Mouse (Mus musculus): ENCODE results near the gene Pnkd. TPM values are rescaled to one million over a fixed set of nuclear protein-coding genes. Genes with fewer than 3 reads are reported as not detected.

Pnkd gene
- polyA plus RNA-seq, 1 experiment from 2014 or later, result 125 TPM

DNA sequence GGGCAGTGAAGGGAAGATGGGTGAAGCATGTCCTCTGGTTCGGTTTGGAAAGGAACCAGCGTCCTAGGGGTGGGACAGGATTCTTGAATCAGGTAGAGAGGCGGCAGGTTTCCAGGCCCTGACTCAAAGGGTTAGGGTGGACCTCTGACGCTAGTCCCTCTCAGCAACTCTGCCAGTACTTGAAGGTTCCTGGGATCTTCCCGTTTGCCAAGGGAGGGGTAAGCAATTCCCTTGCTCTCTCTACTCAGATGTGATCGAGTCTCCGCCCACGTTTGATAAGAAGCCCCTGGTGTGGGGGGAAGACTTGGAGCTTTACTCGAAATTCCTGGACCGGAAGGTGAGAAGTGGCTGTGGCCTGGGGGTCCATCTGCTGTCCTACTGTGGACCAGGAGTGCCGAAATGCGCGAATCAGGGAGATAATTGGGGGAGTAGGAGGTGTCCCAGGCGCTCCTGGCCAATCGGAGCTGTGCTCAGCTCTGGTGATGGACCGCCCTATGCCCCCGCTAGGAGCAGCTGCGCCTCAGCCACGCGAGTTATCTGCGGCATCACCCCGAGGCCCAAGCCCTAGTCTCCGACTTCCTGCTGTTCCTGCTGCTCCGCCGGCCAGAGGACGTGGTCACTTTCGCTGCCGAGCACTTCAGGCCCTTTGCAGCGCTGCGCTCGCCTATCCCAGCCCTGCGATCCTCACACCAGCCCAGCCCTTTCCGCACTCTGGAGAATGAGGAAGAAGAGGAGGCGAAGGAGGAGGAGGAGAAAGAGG lies 83.3 kb downstream of the Pnkd start:
- Histone ChIP-seq H3K27ac (ENCODE audit: low read length) (no peak overlapping the region), H3K27me3 (ENCODE audit: control insufficient read depth, insufficient read depth, low read depth, low read length) (peaks cover 3% of the 10 kb centered on the region; the same call in 1 of the 2 replicates), H3K9ac (ENCODE audit: low read depth, low read length) (peak overlapping the region; percentile 50; the same call in 1 of the 2 replicates), H3K4me2 (ENCODE audit: low read length) (peak overlapping the region; percentile 60), H3K4me1 (ENCODE audit: control insufficient read depth, insufficient read depth, low read length) (no peaks in the 10 kb centered on the region), H3K36me3 (ENCODE audit: control insufficient read depth, insufficient read depth, low read length) (no peaks in the 10 kb centered on the region), H3K9me3 (replicated peaks; ENCODE audit: control insufficient read depth, low read length, poor library complexity, severe bottlenecking) (no peaks in the 10 kb centered on the region), H3K4me3 (ENCODE audit: low read depth, low read length) (peak overlapping the region; percentile 31)
- WGBS, result 21% methylated on average over 34 of the region's 34 CpGs
- peak; percentile 75 for ATAC-seq

DNA sequence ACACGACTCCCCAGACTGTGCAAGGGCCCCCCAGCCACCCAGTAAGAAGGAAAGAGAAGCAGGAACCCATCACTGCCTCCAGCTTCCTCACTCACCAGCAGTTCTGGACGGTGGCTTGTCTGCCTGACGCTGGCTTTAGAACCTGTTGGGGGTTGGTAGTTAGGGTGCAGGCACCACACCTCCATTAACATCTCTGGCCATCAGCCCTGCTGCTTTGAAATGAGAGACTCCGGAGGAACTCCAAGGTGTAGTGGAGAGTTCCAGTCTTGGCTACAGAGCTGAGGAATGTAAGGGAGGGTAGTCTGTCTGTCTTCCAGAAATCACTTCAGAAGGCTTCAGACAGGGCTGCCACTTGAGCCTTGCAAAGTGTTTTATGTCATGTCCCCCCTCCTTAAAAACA lies 85.3 kb downstream of the Pnkd start:
- Histone ChIP-seq H3K36me3 (ENCODE audit: control insufficient read depth, insufficient read depth, low read length) (no peaks in the 10 kb centered on the region), H3K4me2 (ENCODE audit: low read length) (no peak overlapping the region), H3K27me3 (ENCODE audit: control insufficient read depth, insufficient read depth, low read depth, low read length) (peaks cover 3% of the 10 kb centered on the region; the same call in 1 of the 2 replicates), H3K4me1 (ENCODE audit: control insufficient read depth, insufficient read depth, low read length) (no peaks in the 10 kb centered on the region), H3K9me3 (replicated peaks; ENCODE audit: control insufficient read depth, low read length, poor library complexity, severe bottlenecking) (no peaks in the 10 kb centered on the region), H3K4me3 (ENCODE audit: low read depth, low read length) (no peak overlapping the region), H3K9ac (ENCODE audit: low read depth, low read length) (no peak overlapping the region), H3K27ac (ENCODE audit: low read length) (no peak overlapping the region)
- ATAC-seq, result no peak
- 54% methylated on average over 4 of the region's 4 CpGs for WGBS

DNA sequence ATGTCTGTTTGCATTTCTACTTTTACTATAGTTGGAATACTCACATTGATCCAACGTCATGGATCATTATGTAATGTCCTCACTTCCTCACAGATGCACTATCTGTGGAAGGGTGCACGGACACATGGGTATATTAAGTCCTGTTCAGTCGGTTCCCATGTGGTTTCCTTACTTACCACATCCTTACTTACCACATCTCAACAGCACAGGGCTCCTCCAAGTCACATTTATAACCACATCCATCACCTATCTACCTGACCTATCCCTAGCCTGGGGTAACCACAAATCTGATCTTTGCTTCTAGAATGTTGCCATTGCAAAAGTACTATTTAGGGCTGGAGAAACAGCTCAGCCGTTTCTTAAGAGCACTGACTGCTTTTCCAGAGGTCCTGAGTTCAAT lies 88.6 kb downstream of the Pnkd start:
- WGBS, result 85% methylated on average over 4 of the region's 4 CpGs
- H3K4me1 ChIP-seq (ENCODE audit: control insufficient read depth, insufficient read depth, low read length), result no peaks in the 10 kb centered on the region
- no peak overlapping the region for H3K27ac ChIP-seq (ENCODE audit: low read length)
- no peak for ATAC-seq
- no peaks in the 10 kb centered on the region for H3K36me3 ChIP-seq (ENCODE audit: control insufficient read depth, insufficient read depth, low read length)
- H3K4me3 ChIP-seq (ENCODE audit: low read depth, low read length), result no peak overlapping the region
- H3K9ac ChIP-seq (ENCODE audit: low read depth, low read length), result no peak overlapping the region
- no peak overlapping the region for H3K4me2 ChIP-seq (ENCODE audit: low read length)
- H3K27me3 ChIP-seq (ENCODE audit: control insufficient read depth, insufficient read depth, low read depth, low read length), result no peaks in the 10 kb centered on the region
- H3K9me3 ChIP-seq (replicated peaks; ENCODE audit: control insufficient read depth, low read length, poor library complexity, severe bottlenecking), result no peaks in the 10 kb centered on the region

DNA sequence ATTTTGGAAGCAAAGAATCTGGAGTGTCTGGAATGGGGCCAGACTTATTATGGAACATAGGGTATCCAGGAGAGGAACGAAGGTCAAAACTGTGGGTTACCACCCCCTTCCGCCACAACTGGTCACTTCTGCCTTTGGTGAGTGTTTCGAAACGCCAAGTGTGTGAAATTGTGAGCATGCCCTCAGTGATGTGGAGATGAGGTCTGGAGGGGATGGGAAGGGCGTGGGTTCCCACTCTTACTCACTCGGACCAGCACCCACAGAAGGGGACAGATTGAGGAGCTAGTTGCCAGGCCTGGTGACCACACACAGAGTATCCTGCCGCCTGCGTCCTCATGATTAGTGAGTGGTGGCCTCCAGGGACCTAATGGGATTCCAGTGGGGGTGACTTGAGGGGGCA lies 90.2 kb downstream of the Pnkd start, which contains the start of gene Slc11a1:
Gene Slc11a1, plus strand, starts transcription at position 216 of the 400 bp plus-strand sequence.
- H3K27ac ChIP-seq (ENCODE audit: low read length), result no peak within 1 kb of the TSS
- WGBS, result 72% methylated on average over 8 of the region's 8 CpGs
- no peaks in the 10 kb centered on the region for H3K27me3 ChIP-seq (ENCODE audit: control insufficient read depth, insufficient read depth, low read depth, low read length)
- H3K4me2 ChIP-seq (ENCODE audit: low read length), result no peak within 1 kb of the TSS
- H3K4me1 ChIP-seq (ENCODE audit: control insufficient read depth, insufficient read depth, low read length), result no peaks in the 10 kb centered on the region
- no peak within 1 kb of the TSS for H3K4me3 ChIP-seq (ENCODE audit: low read depth, low read length)
- no peak within 1 kb of the TSS for H3K9ac ChIP-seq (ENCODE audit: low read depth, low read length)
- H3K36me3 ChIP-seq (ENCODE audit: control insufficient read depth, insufficient read depth, low read length), result no peaks in the 10 kb centered on the region
- ATAC-seq, result no peak
- no peaks in the 10 kb centered on the region for H3K9me3 ChIP-seq (replicated peaks; ENCODE audit: control insufficient read depth, low read length, poor library complexity, severe bottlenecking)

DNA sequence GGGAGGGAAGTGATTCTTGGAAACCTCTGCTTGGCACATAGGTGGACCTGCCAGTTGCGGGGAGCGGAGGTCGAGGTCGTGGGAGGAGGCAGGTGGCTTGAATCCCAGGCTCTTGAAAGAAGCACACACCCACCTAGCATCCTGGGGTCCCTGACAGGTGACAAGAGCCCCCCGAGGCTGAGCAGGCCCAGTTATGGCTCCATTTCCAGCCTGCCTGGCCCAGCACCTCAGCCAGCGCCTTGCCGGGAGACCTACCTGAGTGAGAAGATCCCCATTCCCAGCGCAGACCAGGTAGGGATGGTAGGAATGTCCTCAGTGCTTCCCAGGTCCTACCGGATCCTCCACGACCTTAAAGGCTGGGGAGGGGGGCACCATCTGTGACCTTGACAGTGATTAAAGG lies 90.8 kb downstream of the Pnkd start:
- no peak overlapping the region for H3K27ac ChIP-seq (ENCODE audit: low read length)
- H3K36me3 ChIP-seq (ENCODE audit: control insufficient read depth, insufficient read depth, low read length), result no peaks in the 10 kb centered on the region
- no peak overlapping the region for H3K4me3 ChIP-seq (ENCODE audit: low read depth, low read length)
- no peaks in the 10 kb centered on the region for H3K4me1 ChIP-seq (ENCODE audit: control insufficient read depth, insufficient read depth, low read length)
- H3K9ac ChIP-seq (ENCODE audit: low read depth, low read length), result no peak overlapping the region
- H3K4me2 ChIP-seq (ENCODE audit: low read length), result no peak overlapping the region
- no peaks in the 10 kb centered on the region for H3K9me3 ChIP-seq (replicated peaks; ENCODE audit: control insufficient read depth, low read length, poor library complexity, severe bottlenecking)
- no peaks in the 10 kb centered on the region for H3K27me3 ChIP-seq (ENCODE audit: control insufficient read depth, insufficient read depth, low read depth, low read length)
- WGBS, result 77% methylated on average over 10 of the region's 10 CpGs
- no peak for ATAC-seq

DNA sequence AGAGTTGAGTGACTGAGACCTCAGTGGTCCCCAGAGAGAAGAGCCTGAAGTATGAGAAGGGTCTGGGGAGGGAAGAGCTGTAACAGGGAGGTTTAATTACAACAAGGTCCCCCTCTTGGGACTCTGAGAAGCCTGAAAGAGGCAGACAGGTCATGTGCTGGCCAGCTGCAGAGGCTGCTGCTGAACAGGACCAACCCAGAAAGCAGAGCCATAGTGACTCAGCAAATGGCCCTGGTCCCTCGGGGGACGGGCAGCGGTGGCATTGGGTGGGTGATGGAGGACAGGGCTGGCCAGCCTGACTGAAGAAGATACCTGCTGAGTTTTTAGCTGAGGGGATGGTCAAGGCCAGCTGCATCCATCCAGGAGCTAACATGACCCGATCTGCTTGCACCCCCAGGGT lies 91.7 kb downstream of the Pnkd start:
- WGBS, result 92% methylated on average over 4 of the region's 4 CpGs
- no peaks in the 10 kb centered on the region for H3K4me1 ChIP-seq (ENCODE audit: control insufficient read depth, insufficient read depth, low read length)
- H3K4me3 ChIP-seq (ENCODE audit: low read depth, low read length), result no peak overlapping the region
- no peaks in the 10 kb centered on the region for H3K9me3 ChIP-seq (replicated peaks; ENCODE audit: control insufficient read depth, low read length, poor library complexity, severe bottlenecking)
- no peaks in the 10 kb centered on the region for H3K27me3 ChIP-seq (ENCODE audit: control insufficient read depth, insufficient read depth, low read depth, low read length)
- no peak overlapping the region for H3K9ac ChIP-seq (ENCODE audit: low read depth, low read length)
- ATAC-seq, result no peak
- no peak overlapping the region for H3K27ac ChIP-seq (ENCODE audit: low read length)
- no peaks in the 10 kb centered on the region for H3K36me3 ChIP-seq (ENCODE audit: control insufficient read depth, insufficient read depth, low read length)
- H3K4me2 ChIP-seq (ENCODE audit: low read length), result no peak overlapping the region

DNA sequence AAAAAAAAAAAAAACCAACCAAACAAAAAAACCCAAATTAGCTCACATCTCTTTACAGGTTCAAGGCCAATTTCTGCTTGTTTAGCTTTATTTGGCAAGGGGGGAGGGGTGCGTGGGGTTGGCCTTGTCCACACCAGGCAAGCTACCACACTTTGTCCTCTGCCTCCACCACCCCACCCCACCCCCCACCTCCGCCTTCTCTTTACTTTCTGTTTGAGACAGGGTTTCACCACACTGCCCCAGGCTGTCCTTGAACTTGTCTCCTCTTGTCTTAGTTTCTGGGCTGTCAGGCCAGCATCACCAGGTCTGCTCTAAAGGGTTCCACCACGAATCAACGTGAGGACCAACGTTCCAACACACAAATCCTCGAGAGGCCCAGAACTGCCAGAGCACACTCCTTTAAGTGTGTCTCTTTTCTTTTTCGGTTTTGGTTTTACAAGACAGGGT lies 94.4 kb downstream of the Pnkd start:
- no peak overlapping the region for H3K9ac ChIP-seq (ENCODE audit: low read depth, low read length)
- H3K9me3 ChIP-seq (replicated peaks; ENCODE audit: control insufficient read depth, low read length, poor library complexity, severe bottlenecking), result no peaks in the 10 kb centered on the region
- 92% methylated on average over 7 of the region's 7 CpGs for WGBS
- ATAC-seq, result no peak
- no peaks in the 10 kb centered on the region for H3K4me1 ChIP-seq (ENCODE audit: control insufficient read depth, insufficient read depth, low read length)
- no peaks in the 10 kb centered on the region for H3K36me3 ChIP-seq (ENCODE audit: control insufficient read depth, insufficient read depth, low read length)
- H3K27me3 ChIP-seq (ENCODE audit: control insufficient read depth, insufficient read depth, low read depth, low read length), result no peaks in the 10 kb centered on the region
- H3K4me3 ChIP-seq (ENCODE audit: low read depth, low read length), result no peak overlapping the region
- H3K4me2 ChIP-seq (ENCODE audit: low read length), result no peak overlapping the region
- no peak overlapping the region for H3K27ac ChIP-seq (ENCODE audit: low read length)

DNA sequence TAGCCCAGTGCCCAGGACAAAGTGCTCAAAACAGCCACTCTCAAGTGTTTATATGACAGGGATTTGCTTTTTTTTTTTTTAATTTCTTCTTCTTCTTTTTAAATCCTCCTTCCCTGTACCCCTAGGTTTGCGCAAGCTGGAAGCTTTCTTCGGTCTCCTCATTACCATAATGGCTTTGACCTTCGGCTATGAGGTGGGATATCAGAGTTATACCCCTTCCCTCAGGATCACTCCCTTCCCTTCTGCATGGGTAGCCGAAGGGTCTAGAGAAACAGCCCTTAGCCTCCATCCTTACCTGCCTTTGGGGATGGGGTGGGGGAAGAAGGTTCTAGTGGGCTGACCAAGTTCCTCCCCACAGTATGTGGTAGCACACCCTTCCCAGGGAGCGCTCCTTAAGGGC lies 95.8 kb downstream of the Pnkd start:
- Histone ChIP-seq H3K9ac (ENCODE audit: low read depth, low read length) (no peak overlapping the region), H3K36me3 (ENCODE audit: control insufficient read depth, insufficient read depth, low read length) (no peaks in the 10 kb centered on the region), H3K9me3 (replicated peaks; ENCODE audit: control insufficient read depth, low read length, poor library complexity, severe bottlenecking) (no peaks in the 10 kb centered on the region), H3K27me3 (ENCODE audit: control insufficient read depth, insufficient read depth, low read depth, low read length) (no peaks in the 10 kb centered on the region), H3K4me3 (ENCODE audit: low read depth, low read length) (no peak overlapping the region), H3K4me1 (ENCODE audit: control insufficient read depth, insufficient read depth, low read length) (no peaks in the 10 kb centered on the region), H3K4me2 (ENCODE audit: low read length) (no peak overlapping the region), H3K27ac (ENCODE audit: low read length) (no peak overlapping the region)
- 93% methylated on average over 5 of the region's 5 CpGs for WGBS
- no peak for ATAC-seq

DNA sequence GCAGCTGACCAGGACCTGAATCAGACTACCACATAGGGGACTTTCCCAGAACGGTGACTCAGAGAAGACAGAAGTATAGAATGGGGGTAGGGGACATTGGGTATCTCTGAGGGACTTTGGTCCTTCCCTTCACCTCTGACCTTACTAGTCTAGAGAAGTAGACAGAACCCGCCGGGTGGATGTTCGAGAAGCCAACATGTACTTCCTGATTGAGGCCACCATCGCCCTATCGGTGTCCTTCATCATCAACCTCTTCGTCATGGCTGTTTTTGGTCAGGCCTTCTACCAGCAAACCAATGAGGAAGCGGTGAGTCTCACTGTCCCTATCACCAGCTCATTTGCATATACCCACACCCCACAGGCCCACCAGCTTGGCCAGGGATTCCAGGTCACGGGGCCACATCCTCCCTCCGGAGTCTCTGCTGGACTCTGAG lies 96.9 kb downstream of the Pnkd start:
- H3K27me3 ChIP-seq (ENCODE audit: control insufficient read depth, insufficient read depth, low read depth, low read length), result no peaks in the 10 kb centered on the region
- H3K27ac ChIP-seq (ENCODE audit: low read length), result no peak overlapping the region
- ATAC-seq, result no peak
- H3K36me3 ChIP-seq (ENCODE audit: control insufficient read depth, insufficient read depth, low read length), result no peaks in the 10 kb centered on the region
- no peaks in the 10 kb centered on the region for H3K9me3 ChIP-seq (replicated peaks; ENCODE audit: control insufficient read depth, low read length, poor library complexity, severe bottlenecking)
- H3K4me3 ChIP-seq (ENCODE audit: low read depth, low read length), result no peak overlapping the region
- no peak overlapping the region for H3K9ac ChIP-seq (ENCODE audit: low read depth, low read length)
- H3K4me1 ChIP-seq (ENCODE audit: control insufficient read depth, insufficient read depth, low read length), result peaks cover 3% of the 10 kb centered on the region; the same call in 1 of the 2 replicates
- WGBS, result 93% methylated on average over 10 of the region's 10 CpGs
- H3K4me2 ChIP-seq (ENCODE audit: low read length), result no peak overlapping the region

Data from midbrain, embryonic 16.5 days (tissue).